Mouse (Mus musculus) leukemia stem cell, adult 10-12 weeks (primary cell): ENCODE results near the gene Hspd1. TPM values are rescaled to one million over a fixed set of nuclear protein-coding genes. Genes with fewer than 3 reads are reported as not detected.

Experiments
- polyA plus RNA-seq: library from polyadenylated mRNA; stranded (reverse); fragments of >175 nt; gene quantifications from 2 replicates; pipeline ENCODE4 v1.2.3, GENCODE M21; 2012; ENCODE audit warnings: low replicate concordance

Hspd1 gene
- polyA plus RNA-seq: 23.9 and 59.7 TPM in 2 replicates

GRCm38 (mm10) chr1:55087932-55088610, at the start of gene Hspd1, which contains the start of gene Hspe1:
Hspd1 (minus strand) TSS chr1:55088243.
Hspe1 (plus strand) TSS chr1:55088132.

DNA sequence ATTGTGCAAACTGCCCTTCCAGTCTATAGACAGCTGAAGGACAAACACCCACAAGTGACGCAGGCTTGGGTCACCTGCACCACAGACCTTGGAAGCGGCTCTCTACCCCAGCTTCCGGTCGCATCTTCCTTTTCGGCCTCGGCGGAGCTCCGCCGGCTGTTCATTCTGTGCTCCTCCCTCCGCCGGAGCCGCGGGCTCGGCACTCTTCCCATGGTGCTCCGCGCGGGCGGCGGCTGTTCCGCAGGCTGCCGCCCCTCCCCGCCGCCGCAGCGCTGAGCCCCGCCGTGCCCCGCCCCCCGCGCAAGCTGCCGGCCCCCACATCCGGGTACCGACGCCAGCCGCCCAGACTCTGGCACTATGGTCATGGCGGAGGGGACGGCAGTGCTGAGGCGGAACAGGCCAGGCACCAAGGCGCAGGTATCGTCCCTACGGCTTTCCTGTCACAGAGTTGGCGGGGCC, 42.9 kb upstream of the Hspd1 start, which contains the start of gene Mob4:
Gene Mob4 (plus strand): TSS at position 289 of the 459 bp plus-strand sequence.

GRCm38 (mm10) chr1:55052355-55052953, 35.6 kb downstream of the Hspd1 start, which contains the start of gene Coq10b:
Coq10b (plus strand) TSS chr1:55052770.

Other genes starting within 250 kb of the Hspd1 start
- gene Ankrd44, start 161.9 kb downstream of the Hspd1 start, polyA plus RNA-seq: 1.6 and 2.1 TPM in 2 replicates
- gene Sf3b1, start 60.8 kb downstream of the Hspd1 start, polyA plus RNA-seq: 9.7 and 17.3 TPM in 2 replicates
- 3.2 and 5.0 TPM in 2 replicates for gene Coq10b, start 35.5 kb downstream of the Hspd1 start, polyA plus RNA-seq
- gene Hspe1, start 111 bp downstream of the Hspd1 start, polyA plus RNA-seq: 94.3 and 171 TPM in 2 replicates
- gene Mob4, start 43.0 kb upstream of the Hspd1 start, polyA plus RNA-seq: 0.65 and 2.4 TPM in 2 replicates
- gene Rftn2, start 138.5 kb upstream of the Hspd1 start, polyA plus RNA-seq: 0.24 and 0.28 TPM in 2 replicates
- gene Mars2, start 148.9 kb upstream of the Hspd1 start, polyA plus RNA-seq: 5.0 and 7.0 TPM in 2 replicates